ENCODE assay signal across 10 mouse cellular contexts in the genomic region with DNA sequence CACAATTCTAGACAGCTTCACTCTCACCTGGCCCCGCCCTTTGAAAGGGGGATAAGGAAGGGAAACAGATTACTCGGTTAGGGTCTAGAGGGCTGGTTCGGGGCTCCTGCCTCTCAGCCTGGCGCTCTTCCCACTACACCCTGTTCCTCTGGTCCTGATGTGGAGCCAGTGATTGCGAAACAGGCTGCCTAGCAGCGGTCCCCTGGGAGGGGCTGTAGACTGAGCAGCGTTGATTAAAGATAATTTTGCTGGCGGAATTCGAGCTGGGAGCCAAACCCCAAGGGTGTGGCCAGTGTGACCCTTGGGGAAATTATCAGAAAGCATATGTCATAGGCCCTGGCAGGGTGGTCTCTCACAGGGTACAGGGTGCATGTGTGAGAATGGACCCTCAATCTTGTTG. TPM values are rescaled to one million over a fixed set of nuclear protein-coding genes. Genes with fewer than 3 reads are reported as not detected.
DNase-seq lines count a peak whose midpoint lies in the region; ATAC-seq and TF ChIP-seq lines count a peak whose summit lies in the region.
"Had no signal": no experiment of that assay in that cellular context is flagged by ENCODE, and none has a peak within 500 bp of the region (broad histone marks: within the 10 kb centered on the region; RNA-seq: fewer than 3 reads in every experiment).

No protein-coding gene starts in this region.

- no peak overlapping the region for H3K4me2 ChIP-seq in lung, embryonic 16.5 days (ENCODE audit: low read depth, low read length)

- peak; percentile 81 for ATAC-seq in lung, embryonic 16.5 days (ENCODE audit: low read depth)
- no peak for ATAC-seq in CD4-positive, CD25-positive, alpha-beta regulatory T cell, adult 4 months
- no peak for ATAC-seq in inflammation-experienced regulatory T-cells, adult 6 months
- ATAC-seq: liver, postnatal 0 days had no signal

- intact Hi-C loops in heart, adult 2 months (cut with DNase I) = loop anchor here (5.0 kb wide), 1 partner anchor 421 kb away; no protein-coding TSS in a partner anchor

- H3K27ac ChIP-seq in heart, adult 2 months = peak overlapping the region; percentile 61
- H3K27ac ChIP-seq in lung, embryonic 16.5 days (ENCODE audit: low read length) = no peak overlapping the region

- no peak for TF ChIP-seq EP300 in heart, adult 2 months (IDR thresholded peaks at IDR 0.05; ENCODE audit: insufficient read depth, low read depth, low read length)

- no peak overlapping the region for H3K9ac ChIP-seq in heart, adult 2 months (ENCODE audit: low read depth, low read length)
- no peak overlapping the region for H3K9ac ChIP-seq in lung, embryonic 16.5 days (ENCODE audit: low read length)
- H3K9ac ChIP-seq: liver, postnatal 0 days had no signal

- H3K79me2 ChIP-seq in heart, adult 2 months (replicated peaks; ENCODE audit: control insufficient read depth, insufficient read depth, low read length) = no peaks in the 10 kb centered on the region

- no peak for TF ChIP-seq CTCF in heart, adult 2 months (IDR thresholded peaks at IDR 0.05)

- H3K4me1 ChIP-seq in heart, adult 2 months (ENCODE audit: control insufficient read depth, insufficient read depth, low read length) = peaks cover 47% of the 10 kb centered on the region
- peaks cover 18% of the 10 kb centered on the region for H3K4me1 ChIP-seq in lung, embryonic 16.5 days (replicated peaks; ENCODE audit: control insufficient read depth, insufficient read depth, low read length)

- H3K36me3 ChIP-seq in heart, adult 2 months (ENCODE audit: control insufficient read depth, insufficient read depth, low read length) = 0 out of 2 replicates have a peak, but pooled peaks cover 1% of the 10 kb centered on the region
- no peaks in the 10 kb centered on the region for H3K36me3 ChIP-seq in lung, embryonic 16.5 days (ENCODE audit: control insufficient read depth, insufficient read depth, low read length)

- DNase-seq in 3134 (ENCODE audit: extremely low read depth, insufficient read length, low spot score) (peak; percentile 72), MN1 (ENCODE audit: low spot score) (peak; percentile 61), liver (no peak)
- peak; percentile 87 for DNase-seq in heart, adult 2 months
- no peak for DNase-seq in cerebellum, postnatal 36 days
- DNase-seq: cerebellum, adult 9-11 months; liver, postnatal 0 days had no signal

- no peaks in the 10 kb centered on the region for H3K27me3 ChIP-seq in heart, adult 2 months (ENCODE audit: control insufficient read depth, insufficient read depth, low read length)
- no peaks in the 10 kb centered on the region for H3K27me3 ChIP-seq in lung, embryonic 16.5 days (ENCODE audit: control insufficient read depth, insufficient read depth, low read depth, low read length)

- H3K4me3 ChIP-seq in heart, adult 2 months = no peak overlapping the region
- no peak overlapping the region for H3K4me3 ChIP-seq in lung, embryonic 16.5 days (ENCODE audit: low read length)

- WGBS in heart, adult 2 months = 24% methylated on average over 9 of the region's 9 CpGs
- WGBS in lung, embryonic 16.5 days = 30% methylated on average over 9 of the region's 9 CpGs

- no peak for TF ChIP-seq POLR2A in heart, adult 2 months (IDR thresholded peaks at IDR 0.05; ENCODE audit: insufficient read depth, low read depth, low read length)

- no peaks in the 10 kb centered on the region; the same call in 1 of the 2 replicates for H3K9me3 ChIP-seq in lung, embryonic 16.5 days (ENCODE audit: control insufficient read depth, low read length)

RNA-seq across cellular contexts. Expression of a gene that starts 59.9 kb away (rescaled TPM):
- total RNA-seq in heart, adult 2 months (2021) = 10 to 100 TPM; 38.9 to 43.6 TPM
- polyA plus RNA-seq in heart, adult 2 months (2012; rRNA removed) = 29.9 and 40.4 TPM in 2 replicates
- 2.7 and 3.0 TPM in 2 replicates for polyA plus RNA-seq in lung, embryonic 16.5 days (2015; fragmentation: Nextera tagmentation; extraction: Ambion mirVana)
- 1 to 10 TPM; 2.9 to 4.5 TPM for polyA plus RNA-seq in CD4-positive, CD25-positive, alpha-beta regulatory T cell, adult 4 months (2017; shearing (Covaris generic))
- polyA plus RNA-seq in inflammation-experienced regulatory T-cells, adult 6 months (2017; shearing (Covaris generic)) = 1 to 10 TPM; 1.5 to 6.0 (median 5.0) TPM

Comparison
In these comparisons a context has a peak if more than half of its experiments do, and no peak if none do; other contexts are left out.
1. DNase-seq: peak in 3134 (single experiment), MN1 (single experiment) and heart, adult 2 months (2 of 2); none in cerebellum, postnatal 36 days (0 of 2) and liver (single experiment).